Mouse (Mus musculus) lung, postnatal 25 days (tissue): ENCODE data around the gene Hexim2.
A peak's percentile ranks its signal among the peaks of the same experiment; 100 is the strongest.

ENCODE experiments used
- DNase-seq: peaks from one replicate; pipeline ENCODE4 v3.0.0; 2022; ENCODE audit warnings: low spot score

The Hexim2 gene

GRCm38 (mm10) chr11:103141101-103141943 lies 9.1 kb downstream of the Hexim2 start:
- peak; percentile 72 for DNase-seq

DNA sequence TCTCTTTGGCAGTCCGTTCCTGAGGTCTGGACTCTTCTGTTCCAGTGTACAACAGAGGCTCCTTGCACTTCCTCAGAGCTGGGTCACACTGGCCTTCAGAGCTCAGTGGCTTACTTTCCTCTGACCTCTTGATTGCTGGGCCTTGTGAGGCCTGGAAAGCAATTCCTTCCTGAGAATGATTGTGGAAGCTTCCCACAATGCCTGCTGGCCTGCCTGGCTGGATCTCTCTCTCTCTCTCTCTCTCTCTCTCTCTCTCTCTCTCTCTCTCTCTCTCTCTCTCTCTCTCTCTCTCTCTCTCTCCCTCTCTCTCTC lies 9.7 kb downstream of the Hexim2 start:
- DNase-seq: no peak

DNA sequence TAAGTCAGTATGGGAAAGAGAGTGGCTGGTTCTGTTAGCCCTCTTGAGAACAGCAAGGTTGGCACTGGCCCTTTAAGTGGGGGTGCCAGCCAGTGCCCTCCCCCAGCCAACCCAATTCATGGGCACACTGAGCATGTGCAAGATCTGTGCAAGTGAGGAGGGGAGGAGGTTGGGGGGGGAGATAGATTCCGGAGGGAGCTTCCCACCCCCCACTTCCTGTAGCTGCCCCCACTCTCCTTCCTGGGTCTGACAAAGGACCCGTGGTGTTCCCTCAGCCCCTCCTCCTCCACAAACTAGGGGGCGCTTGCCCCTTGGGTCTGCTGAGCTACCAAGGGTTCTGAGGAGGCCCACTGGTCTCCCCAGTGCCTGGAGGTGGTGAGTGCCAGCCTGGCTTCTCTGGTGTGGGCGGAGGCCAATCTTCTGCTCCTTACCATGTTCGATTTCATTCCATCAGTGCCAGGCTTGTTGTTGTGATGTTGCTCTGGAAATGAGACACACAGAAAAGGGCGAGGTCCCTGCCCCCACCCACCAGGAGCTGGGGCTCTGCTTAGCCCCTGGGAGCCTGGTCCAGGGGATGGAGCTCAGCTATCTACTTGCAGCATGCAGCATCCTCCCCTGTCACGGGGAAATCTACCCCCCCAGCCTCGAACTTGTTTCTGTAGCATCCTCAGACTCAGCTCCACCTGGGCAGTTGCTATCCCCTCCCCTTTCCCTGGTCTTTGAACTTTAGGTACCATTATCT lies 10.4 kb downstream of the Hexim2 start:
- DNase-seq: peak; percentile 87

DNA sequence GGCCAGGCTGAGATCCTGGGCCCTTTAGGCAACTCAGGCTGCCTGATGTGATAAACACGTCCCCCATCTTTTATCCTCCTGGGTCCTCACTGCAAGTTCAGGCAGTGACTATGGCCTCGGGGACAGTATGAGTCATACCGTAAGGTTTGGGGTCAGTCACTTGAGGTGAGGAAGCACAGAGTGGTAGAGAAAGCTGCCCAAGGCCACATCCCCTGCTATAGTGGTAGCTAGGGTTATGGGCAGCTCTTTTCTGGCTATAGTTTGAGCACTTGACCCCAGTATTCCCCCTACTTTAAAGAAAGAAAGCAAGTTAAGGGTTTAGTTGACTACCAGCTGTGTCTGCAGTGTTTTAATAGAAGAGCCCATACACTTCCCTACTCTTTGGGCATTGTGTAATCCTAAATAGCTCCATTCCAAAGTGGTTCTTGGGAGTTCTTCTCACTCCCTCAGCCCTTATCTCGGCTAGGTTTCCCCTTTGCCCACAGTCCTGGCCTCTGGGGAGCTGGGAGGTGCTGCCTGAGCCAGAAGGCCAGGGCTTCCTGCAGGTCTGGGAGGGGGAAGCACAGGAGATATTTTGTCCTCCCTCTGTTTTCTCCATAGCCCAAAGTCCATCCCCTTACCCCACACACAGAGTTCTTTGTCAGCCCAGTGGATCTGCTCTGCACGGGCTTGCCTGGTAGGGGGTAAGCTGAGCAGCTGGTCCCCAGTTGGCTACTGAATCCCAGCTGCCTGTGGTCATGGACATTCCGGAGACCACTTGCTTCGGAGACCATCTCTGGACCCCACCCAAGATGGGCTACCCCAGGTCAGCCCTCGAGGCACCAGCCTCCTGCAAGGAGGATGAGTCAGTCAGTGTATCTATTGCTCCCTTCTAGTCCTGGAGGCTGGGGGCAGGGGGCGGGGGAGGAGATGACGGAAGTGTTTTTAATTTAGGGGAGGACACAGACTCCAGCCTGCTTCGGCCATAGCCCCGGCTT lies 12.4 kb downstream of the Hexim2 start:
- DNase-seq: no peak

- no peak for DNase-seq
Measured at GRCm38 (mm10) chr11:103146386-103146785, 14.2 kb downstream of the Hexim2 start.

DNA sequence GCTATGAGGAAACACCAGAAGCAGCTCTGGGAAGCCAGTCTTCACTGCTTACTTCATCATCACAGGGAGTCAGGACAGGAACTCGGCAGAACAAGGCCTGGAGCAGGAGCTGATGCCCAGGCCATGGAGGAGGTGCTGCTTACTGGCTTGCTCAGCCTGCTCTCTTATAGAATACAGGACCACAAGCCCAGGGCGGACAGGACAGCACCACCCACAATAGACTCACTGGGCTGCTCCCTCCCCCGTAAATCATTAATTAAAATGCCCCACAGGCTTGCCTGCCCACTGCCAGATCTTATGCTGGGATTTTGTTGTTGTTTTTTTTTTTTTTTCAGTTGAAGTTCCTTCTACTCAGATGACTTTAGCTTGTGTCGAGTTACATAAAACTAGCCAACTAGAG lies 15.5 kb downstream of the Hexim2 start:
- DNase-seq: no peak

- no peak for DNase-seq
Measured at GRCm38 (mm10) chr11:103149771-103150170, 17.5 kb downstream of the Hexim2 start.

- DNase-seq: peak; percentile 97
Measured at GRCm38 (mm10) chr11:103158621-103159478, 26.6 kb downstream of the Hexim2 start.

GRCm38 (mm10) chr11:103160738-103161137 lies 28.5 kb downstream of the Hexim2 start:
- DNase-seq: no peak

DNA sequence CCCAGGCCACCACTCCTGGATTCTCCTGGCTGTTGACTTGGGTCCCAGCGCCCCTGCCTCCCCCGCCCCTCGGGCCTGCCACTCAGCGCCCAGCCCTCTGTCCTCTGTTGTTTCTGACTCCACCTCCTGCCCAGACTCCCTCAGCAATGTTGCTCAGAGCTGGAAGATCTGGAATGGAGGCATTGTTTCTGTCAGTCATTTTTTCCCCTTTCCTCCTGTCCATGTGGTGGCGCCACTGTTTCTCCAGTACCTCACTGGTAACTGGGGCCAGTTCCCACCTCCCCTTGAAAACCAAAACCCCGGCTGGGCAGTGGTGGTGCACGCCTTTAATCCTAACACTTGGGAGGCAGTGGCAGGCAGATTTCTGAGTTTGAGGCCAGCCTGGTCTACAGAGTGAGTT lies 29.2 kb downstream of the Hexim2 start:
- DNase-seq: no peak

DNA sequence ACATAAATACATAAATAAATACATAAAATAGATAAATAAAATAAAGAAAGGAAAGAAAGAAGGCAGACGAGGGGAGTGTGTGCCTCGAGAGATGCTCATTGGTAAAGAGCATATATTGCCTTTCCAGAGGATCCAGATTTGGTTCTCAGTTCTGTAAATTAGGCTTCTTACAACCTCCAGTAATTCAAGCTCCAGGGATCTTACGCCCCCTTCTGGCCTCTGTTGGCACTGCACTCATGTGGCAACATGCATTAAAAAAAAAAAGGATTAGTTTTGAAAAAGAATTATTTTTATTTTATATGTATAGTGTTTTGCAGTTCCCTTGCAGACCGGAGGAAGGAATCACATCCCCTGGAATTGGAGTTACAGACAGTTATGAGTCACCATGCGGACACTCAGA lies 29.9 kb downstream of the Hexim2 start:
- DNase-seq: no peak

GRCm38 (mm10) chr11:103164391-103164790 lies 32.2 kb downstream of the Hexim2 start:
- DNase-seq: no peak

DNA sequence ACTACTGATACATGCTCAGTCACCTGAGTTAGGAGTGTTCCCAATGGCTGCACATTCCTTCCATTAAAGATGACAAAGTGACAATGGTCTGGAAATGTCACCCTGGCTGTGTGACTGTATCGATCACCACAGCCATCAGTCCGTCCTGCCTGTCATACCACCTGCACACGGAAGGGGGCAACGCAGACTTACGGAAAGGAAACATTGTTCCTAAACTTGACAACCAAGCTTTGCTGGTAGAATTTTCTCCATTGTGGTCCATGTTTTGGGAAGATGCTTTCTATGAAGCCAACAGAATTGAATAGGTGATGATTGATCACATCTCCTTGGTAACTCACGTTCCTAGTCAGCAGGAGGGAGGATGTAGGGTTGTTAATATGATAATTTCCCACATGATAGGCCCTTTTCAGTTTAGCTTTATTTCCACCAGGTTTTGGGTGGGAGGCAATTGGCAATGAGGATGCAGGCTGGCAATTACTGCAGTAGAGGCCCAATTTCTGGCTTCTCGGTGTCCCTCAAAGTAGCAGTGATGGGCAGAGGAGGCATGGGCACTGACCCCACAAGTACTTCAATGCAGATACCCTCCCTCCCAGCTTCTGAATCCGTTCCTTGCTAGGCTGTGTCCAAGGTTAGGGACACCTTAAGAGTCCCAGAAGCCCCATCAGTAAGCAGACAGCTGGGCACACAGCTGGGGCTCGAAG lies 36.6 kb downstream of the Hexim2 start:
- DNase-seq: peak; percentile 76

- no peak for DNase-seq
Measured at GRCm38 (mm10) chr11:103169664-103170063, 37.4 kb downstream of the Hexim2 start.

- no peak for DNase-seq
Measured at GRCm38 (mm10) chr11:103170111-103170493, 37.9 kb downstream of the Hexim2 start.

DNA sequence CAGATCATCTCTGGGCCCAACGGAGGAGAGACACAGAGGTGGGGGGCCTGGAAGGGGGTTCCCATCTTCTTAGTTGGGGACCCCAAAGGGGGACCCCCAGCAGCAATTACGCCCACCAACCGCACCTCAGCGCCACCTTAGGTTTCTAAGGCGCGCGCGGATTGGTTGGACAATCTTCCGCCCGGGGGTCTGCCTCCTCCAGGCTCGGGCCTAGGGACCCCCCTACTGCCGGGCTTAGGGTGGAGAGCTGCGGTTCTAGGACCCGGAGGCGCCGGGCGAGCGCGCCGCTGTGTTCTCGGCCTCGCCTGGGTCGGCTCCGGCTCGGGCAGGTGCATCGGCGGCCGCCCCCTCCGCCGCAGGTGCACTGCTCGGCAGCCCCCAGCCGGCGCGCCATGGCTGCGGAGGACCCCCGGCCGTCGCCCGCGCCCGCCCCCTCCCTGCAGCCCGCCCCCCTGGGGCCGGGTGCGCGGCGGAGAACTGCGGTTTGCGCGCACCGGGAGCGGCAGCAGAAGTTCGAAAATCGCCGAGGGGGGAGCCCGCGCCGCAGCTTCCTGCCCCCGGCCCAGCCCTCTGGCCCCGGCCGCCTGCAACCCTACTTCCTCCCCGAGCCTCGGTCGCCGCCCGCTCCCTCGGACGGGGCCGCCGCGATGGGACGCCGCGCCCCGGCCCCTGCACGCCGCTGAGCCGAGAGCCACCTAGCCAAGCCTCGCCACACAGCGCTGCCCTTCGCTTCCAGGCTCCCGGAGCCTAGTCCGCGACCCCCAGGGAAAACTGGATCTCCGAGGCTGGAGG lies 38.5 kb downstream of the Hexim2 start, which contains the start of gene Fmnl1:
TSS of gene Fmnl1 (plus strand) at position 614 of the 792 bp plus-strand sequence.
- peak; percentile 60 for DNase-seq

GRCm38 (mm10) chr11:103171286-103171620 lies 39.0 kb downstream of the Hexim2 start:
- no peak for DNase-seq

GRCm38 (mm10) chr11:103171703-103172391 lies 39.6 kb downstream of the Hexim2 start:
- no peak for DNase-seq

DNA sequence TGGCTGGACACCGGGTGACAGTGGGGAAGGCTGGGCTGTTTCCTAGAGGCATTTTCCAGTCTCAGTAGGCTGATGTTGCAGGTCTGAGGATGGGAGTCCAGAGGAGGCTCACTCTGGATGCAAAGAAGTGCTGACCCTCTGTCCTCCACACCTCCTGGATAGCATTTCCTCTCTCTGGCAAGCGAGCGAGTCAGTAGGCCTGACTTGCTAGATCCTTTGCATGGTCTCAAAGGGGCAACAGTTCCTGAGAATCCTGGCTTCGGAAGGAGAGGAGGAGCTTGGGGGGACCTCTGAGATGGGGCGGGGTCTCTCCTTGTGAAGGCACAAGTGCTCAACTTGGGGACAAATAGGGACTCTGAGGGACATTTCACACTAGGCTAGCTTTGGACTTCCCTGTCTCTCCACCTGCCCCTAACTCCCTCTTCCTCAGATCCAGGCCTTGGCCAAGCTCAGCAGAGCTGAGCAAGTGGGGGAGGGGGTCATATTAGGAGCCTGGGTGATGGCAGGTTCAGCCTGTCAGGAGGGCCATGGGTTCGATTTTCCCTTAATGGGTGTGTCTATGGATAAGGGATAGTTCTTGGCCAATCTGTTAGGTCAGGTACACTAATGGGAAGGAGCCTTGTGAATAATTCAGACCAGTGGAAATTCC lies 40.3 kb downstream of the Hexim2 start:
- DNase-seq: no peak
